Mouse (Mus musculus) heart, postnatal 36 days (tissue): ENCODE results near the gene Clec4a2. TPM values are rescaled to one million over a fixed set of nuclear protein-coding genes. Genes with fewer than 3 reads are reported as not detected.
"Not testable (repeated sequence)": the region's sequence is repeated elsewhere in the genome, so short reads cannot be mapped to it uniquely, and the experiment has no call there.

Experiments
- DNase-seq, 2 experiments: peaks; one replicate each; pipeline ENCODE4 v3.0.0; 2021 to 2022
- intact Hi-C: fragments of 180-260 bp; cut with DNase I; formaldehyde crosslinking; loops from one replicate; pipeline ENCODE4 v1.15.1; 2025
- total RNA-seq, 2 experiments: library from RNA; stranded (reverse); gene quantifications; 2 replicates each; pipeline ENCODE4 v1.2.3; 2021

Clec4a2 gene
- 1 to 10 TPM; 2.5 to 2.9 TPM for total RNA-seq

GRCm38 (mm10) chr6:123106128-123106527 is at the start of gene Clec4a2:
Clec4a2 (plus strand) TSS chr6:123106428.
- DNase-seq, intact Hi-C loops: not testable (repeated sequence)

GRCm38 (mm10) chr6:123095125-123095843 is 10.9 kb upstream of the Clec4a2 start:
- intact Hi-C loops: no loop called here
- DNase-seq: no peak

DNA sequence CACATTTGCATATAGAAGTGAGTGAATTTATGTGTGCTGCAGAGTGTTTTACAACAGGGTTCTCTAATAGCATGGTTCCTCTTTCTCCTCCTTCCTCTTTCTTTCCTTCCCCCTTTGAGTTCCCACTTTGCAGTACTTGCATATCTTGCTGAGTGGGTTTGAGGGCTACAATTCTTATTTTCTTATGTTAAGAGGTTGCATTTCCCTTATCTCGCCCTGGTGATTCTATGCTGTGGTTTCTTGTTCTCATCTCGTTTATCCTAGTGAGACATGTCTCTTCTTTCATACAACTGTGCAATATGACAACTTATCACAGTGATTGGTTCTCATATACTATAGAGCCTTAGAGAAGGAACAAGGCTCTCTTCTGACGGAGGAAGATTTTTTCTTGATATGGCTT is 17.0 kb downstream of the Clec4a2 start:
- no peak for DNase-seq
- intact Hi-C loops: no loop called here

- intact Hi-C loops: no loop called here
- DNase-seq: no peak
These were observed 20.9 kb downstream of the Clec4a2 start for GRCm38 (mm10) chr6:123127173-123127572.

DNA sequence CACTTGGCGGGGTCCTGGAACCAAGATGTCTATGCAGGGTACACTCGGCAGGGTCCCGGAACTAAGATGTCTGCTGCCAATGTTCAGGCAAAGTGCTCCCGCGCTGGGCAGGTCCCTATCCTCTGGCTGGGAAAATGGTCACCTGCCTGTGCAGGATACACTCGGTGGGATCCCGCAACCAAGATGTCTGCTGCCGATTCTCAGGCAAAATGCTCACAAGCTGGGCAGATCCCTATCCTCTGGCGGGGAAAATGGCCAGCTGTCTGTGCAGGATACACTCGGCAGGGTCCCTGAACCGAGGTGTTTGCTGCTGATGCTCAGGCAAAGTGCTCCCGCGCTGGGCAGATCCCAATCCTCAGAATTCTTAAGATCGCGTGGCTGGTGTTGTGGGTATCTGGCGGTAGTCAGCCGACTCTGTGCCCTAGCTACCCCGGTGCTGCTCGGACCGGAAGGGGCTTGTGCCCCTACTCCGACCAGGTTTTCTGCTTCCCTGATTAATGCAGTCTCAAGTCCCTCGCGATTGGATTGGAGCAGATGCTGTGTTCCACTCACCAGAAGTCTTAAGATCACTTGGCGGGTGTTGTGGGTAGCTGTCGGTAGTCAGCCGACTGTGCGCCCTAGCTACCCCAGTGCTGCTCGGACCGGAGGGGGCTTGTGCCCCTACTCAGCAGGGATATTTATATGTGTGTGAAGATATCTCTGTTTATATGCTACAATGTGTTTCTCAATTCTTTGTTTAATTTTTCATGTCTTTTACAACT is 31.7 kb downstream of the Clec4a2 start:
- intact Hi-C loops, DNase-seq: not testable (repeated sequence)

DNA sequence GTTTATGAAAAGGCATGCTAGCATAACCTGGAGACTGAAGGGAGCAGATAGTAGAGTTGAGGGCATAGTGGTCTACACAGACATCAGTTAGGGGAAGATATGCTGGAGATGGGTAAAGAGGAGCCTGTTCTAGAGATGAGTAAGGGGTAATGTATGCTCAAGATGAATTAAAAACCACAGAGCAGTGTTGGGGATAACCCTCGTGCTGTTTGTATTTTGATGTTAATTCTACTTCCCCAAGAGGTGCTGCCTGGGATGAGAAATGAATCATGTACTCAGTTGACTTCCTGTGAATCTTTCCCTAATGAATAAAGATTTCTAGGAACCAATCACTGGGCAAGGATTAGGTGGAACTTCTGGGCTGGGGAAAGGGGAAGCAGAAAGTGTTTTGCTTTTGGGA is 63.9 kb downstream of the Clec4a2 start:
- intact Hi-C loops: no loop called here

GRCm38 (mm10) chr6:123171040-123171439 is 64.8 kb downstream of the Clec4a2 start:
- no peak for DNase-seq
- intact Hi-C loops: no loop called here

More for the DNA sequence above, 63.9 kb downstream of the Clec4a2 start:
- DNase-seq: no peak

GRCm38 (mm10) chr6:123172593-123172992 is 66.4 kb downstream of the Clec4a2 start, which contains the start of gene Clec4b2:
Clec4b2 (plus strand) TSS chr6:123172893.
- DNase-seq: no peak
- intact Hi-C loops: no loop called here

DNA sequence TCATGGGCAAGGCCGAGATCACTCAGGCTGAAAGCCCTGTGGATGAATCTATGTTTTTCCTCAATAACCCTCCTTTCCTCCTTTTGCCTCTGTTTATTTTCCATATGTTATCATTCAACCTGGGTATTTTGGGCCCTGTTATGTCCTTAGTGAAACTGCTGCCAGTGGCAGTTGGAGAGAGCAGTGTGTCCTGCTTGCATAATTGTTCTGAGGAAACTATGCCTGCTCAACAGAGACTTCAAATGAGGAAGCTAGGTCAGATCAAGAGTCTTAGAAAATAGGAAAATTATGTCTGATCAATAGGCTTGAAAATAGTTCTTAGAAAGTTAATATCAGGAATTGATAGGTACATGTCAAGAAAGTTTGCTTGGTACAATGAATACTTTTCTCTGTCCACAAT is 69.3 kb downstream of the Clec4a2 start:
- intact Hi-C loops: no loop called here

DNA sequence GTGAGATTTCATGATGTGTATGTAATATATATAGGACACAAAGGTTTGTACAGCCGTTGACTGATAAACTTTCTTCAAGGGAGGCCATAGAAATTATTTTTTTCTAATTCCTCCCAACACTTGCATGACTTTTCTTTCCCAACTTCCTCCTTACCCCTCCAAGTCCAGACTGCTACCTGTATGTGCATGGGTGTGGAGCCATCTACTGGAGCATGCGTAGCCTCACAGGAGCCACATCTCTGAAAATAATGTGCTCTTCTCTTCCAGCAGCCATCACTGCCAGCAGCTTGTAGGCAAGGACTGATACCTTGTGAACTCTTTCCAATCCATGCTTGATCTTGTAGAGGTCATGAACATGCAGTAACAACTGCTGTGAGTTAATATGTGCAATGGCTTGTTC is 78.6 kb downstream of the Clec4a2 start:
- DNase-seq: not testable (repeated sequence)
- intact Hi-C loops: loop anchor here (10.0 kb wide), 1 partner anchor 290 kb away; no protein-coding TSS in a partner anchor

More for the DNA sequence above, 69.3 kb downstream of the Clec4a2 start:
- DNase-seq: no peak

Other genes starting within 250 kb of the Clec4a2 start
- 10 to 100 TPM; 19.9 to 20.4 TPM for gene Necap1, start 232.0 kb upstream of the Clec4a2 start, total RNA-seq
- gene Clec4a1, start 184.6 kb upstream of the Clec4a2 start, total RNA-seq: 1 to 10 TPM; 5.4 to 6.5 TPM
- 1 to 10 TPM; 3.5 to 4.1 TPM for gene Clec4a3, start 153.9 kb upstream of the Clec4a2 start, total RNA-seq
- gene Clec4a4, start 116.1 kb upstream of the Clec4a2 start, total RNA-seq: not detected
- gene Clec4b1, start 56.5 kb upstream of the Clec4a2 start, total RNA-seq: not detected
- not detected for gene Clec4b2, start 66.5 kb downstream of the Clec4a2 start, total RNA-seq
- 1 to 10 TPM; 1.4 to 2.0 TPM for gene Clec4n, start 123.4 kb downstream of the Clec4a2 start, total RNA-seq
- gene Clec4d, start 155.7 kb downstream of the Clec4a2 start, total RNA-seq: under 1 TPM; 0.64 to 0.65 TPM
- under 1 TPM in 1 of 2 experiments, not detected in 1; 0.28 TPM for gene Clec4e, start 183.4 kb downstream of the Clec4a2 start, total RNA-seq
- not detected for gene Vmn2r19, start 201.9 kb downstream of the Clec4a2 start, total RNA-seq